Mouse (Mus musculus) ES-E14 (cell line): ENCODE measurements around the gene Cxcr1. TPM values are rescaled to one million over a fixed set of nuclear protein-coding genes. Genes with fewer than 3 reads are reported as not detected.
A peak's percentile ranks its signal among the peaks of the same experiment; 100 is the strongest.

ENCODE experiments used
- DNase-seq: peaks from one replicate; pipeline ENCODE4 v3.0.0-alpha.2; 2013; ENCODE audit warnings: low read depth, low spot score
- H3K27ac ChIP-seq: 2 replicates; pipeline ENCODE4 v1.5.1; 2012; ENCODE audit warnings: low read depth, mild to moderate bottlenecking, low read length, moderate library complexity, mixed read lengths; ENCODE audit not compliant: poor library complexity, insufficient read depth, severe bottlenecking
- H3K36me3 ChIP-seq: 2 replicates; pipeline ENCODE4 v1.6.1; 2012; ENCODE audit warnings: mild to moderate bottlenecking, low read length, moderate library complexity, mixed read lengths; ENCODE audit not compliant: control insufficient read depth, poor library complexity, insufficient read depth, severe bottlenecking
- H3K4me1 ChIP-seq, 2 experiments: fragments of 150-350 bp in 1 of 2; sonication (generic) in 1 of 2; 2 replicates each; pipeline ENCODE4 v1.6.1; 2012; ENCODE audit warnings: low read length in 2 of 2, mild to moderate bottlenecking in 1 of 2, mixed read lengths in 1 of 2; ENCODE audit not compliant: control insufficient read depth in 2 of 2, insufficient read depth in 2 of 2, poor library complexity in 1 of 2
- H3K4me3 ChIP-seq, 2 experiments: fragments of 150-350 bp in 1 of 2; sonication (generic) in 1 of 2; 2 replicates each; pipeline ENCODE4 v1.5.1; 2012; ENCODE audit warnings: low read length in 2 of 2, low read depth in 1 of 2, mild to moderate bottlenecking in 1 of 2, mixed read lengths in 1 of 2; ENCODE audit not compliant: insufficient read depth in 1 of 2, poor library complexity in 1 of 2, severe bottlenecking in 1 of 2
- H3K9ac ChIP-seq: 2 replicates; pipeline ENCODE4 v1.6.1; 2012; ENCODE audit warnings: low read depth, mild to moderate bottlenecking, low read length, mixed read lengths; ENCODE audit not compliant: poor library complexity, insufficient read depth, severe bottlenecking
- H3K9me3 ChIP-seq: fragments of 150-350 bp; sonication (generic); 2 replicates; pipeline ENCODE4 v1.6.1; 2012; ENCODE audit warnings: low read depth, mild to moderate bottlenecking, low read length; ENCODE audit not compliant: control insufficient read depth, insufficient read depth
- CHD2 ChIP-seq: IDR thresholded peaks from 2 replicates; pipeline ENCODE4 v1.6.1; 2014; ENCODE audit warnings: mild to moderate bottlenecking, low read depth, low read length, inconsistent platforms
- HCFC1 ChIP-seq: IDR thresholded peaks from 2 replicates; pipeline ENCODE4 v1.6.1; 2012; ENCODE audit warnings: low read length, inconsistent platforms, borderline replicate concordance; ENCODE audit not compliant: insufficient read depth
- MAFK ChIP-seq: IDR thresholded peaks from 2 replicates; pipeline ENCODE4 v1.6.1; 2014; ENCODE audit warnings: mild to moderate bottlenecking, low read depth, low read length, inconsistent platforms; ENCODE audit not compliant: insufficient read depth
- ZC3H11A ChIP-seq: IDR thresholded peaks from 2 replicates; pipeline ENCODE4 v1.6.1; 2012; ENCODE audit warnings: low read depth, mild to moderate bottlenecking, inconsistent platforms, low read length, borderline replicate concordance
- ZNF384 ChIP-seq: IDR thresholded peaks from 2 replicates; pipeline ENCODE4 v1.6.1; 2012; ENCODE audit warnings: low read depth, low read length, inconsistent platforms
- in situ Hi-C, 2 experiments: fragments of 600-800 bp; cut with MboI; formaldehyde crosslinking; loops; one replicate each; pipeline ENCODE4 v1.15.1; 2025; ENCODE audit warnings: low sequenced_read_pairs in 2 of 2, inconsistent platforms in 1 of 2; ENCODE audit not compliant: unreplicated experiment in 2 of 2
- total RNA-seq: library from RNA; depleted of rRNA; stranded (reverse); fragments of 300-350 nt; gene quantifications from 2 replicates; pipeline ENCODE4 v1.2.3, GENCODE M21; 2012

Gene Cxcr1
- total RNA-seq, 1 experiment, result not detected

DNA sequence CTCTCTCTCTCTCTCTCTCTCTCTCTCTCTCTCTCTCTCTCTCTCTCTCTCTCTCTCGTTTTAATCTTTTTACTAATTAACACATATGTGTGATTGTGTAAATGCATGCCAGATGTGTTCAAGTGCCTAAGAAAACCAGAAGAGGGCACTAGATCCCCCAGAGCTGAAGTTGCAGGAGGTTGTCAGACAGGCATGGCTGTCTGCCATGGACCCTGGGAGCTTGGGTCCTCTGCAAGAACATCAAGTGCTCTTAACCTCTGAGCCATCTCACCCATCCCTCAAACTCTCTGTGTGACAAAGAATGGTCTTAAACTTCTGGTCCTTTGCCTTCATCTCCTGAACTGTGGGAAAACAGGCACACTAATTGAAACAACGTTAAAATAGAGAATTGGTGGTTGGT lies 11.4 kb downstream of the Cxcr1 start:
- Histone ChIP-seq H3K9me3 (no peaks in the 10 kb centered on the region), H3K4me1 (peaks cover 0 to 9% of the 10 kb centered on the region in 2 experiments; a peak in 2 of 4 replicates), H3K36me3 (no peaks in the 10 kb centered on the region), H3K27ac (no peak overlapping the region), H3K4me3 (no peak overlapping the region), H3K9ac (no peak overlapping the region)
- no peak for DNase-seq
- no peak for TF ChIP-seq ZNF384
- no peak for TF ChIP-seq MAFK
- no peak for TF ChIP-seq ZC3H11A
- no peak for TF ChIP-seq CHD2
- TF ChIP-seq HCFC1, result no peak
- in situ Hi-C loops, result no loop called here

DNA sequence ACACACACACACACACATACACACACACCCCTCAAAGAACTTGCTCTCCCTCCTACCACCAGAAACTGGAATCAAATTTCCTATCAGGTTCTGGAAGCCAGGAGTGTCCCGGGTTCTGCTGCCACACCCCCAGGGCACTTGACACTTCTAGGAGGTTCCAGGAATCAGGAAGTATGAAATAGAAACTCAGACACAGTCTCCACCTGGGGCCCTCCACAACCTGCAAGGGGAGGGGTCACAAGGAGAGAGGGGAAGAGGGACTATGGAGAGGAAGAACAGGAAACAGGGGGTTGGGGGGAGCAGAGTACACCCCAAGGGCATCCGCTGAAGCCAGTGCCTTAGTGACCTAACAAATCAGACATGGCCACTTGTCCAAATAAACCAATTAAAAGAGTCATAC lies 13.0 kb downstream of the Cxcr1 start:
- no peak for DNase-seq
- TF ChIP-seq ZNF384, result no peak
- no peak for TF ChIP-seq CHD2
- TF ChIP-seq HCFC1, result no peak
- TF ChIP-seq ZC3H11A, result no peak
- TF ChIP-seq MAFK, result no peak
- Histone ChIP-seq H3K9ac (no peak overlapping the region), H3K9me3 (no peaks in the 10 kb centered on the region), H3K4me1 (peaks cover 0 to 9% of the 10 kb centered on the region in 2 experiments; a peak in 2 of 4 replicates), H3K4me3 (no peak overlapping the region), H3K36me3 (no peaks in the 10 kb centered on the region), H3K27ac (no peak overlapping the region)
- in situ Hi-C loops, result no loop called here

- H3K27ac ChIP-seq, result no peak overlapping the region
- TF ChIP-seq MAFK (no peak), ZNF384 (no peak), HCFC1 (no peak), ZC3H11A (no peak), CHD2 (no peak)
- peak; percentile 19 for DNase-seq
Observed at GRCm38 (mm10) chr1:74179624-74180408, 14.6 kb downstream of the Cxcr1 start.

GRCm38 (mm10) chr1:74178618-74179017 lies 15.8 kb downstream of the Cxcr1 start:
- no peaks in the 10 kb centered on the region for H3K36me3 ChIP-seq
- in situ Hi-C loops, result no loop called here
- no peak for DNase-seq
- no peak overlapping the region for H3K27ac ChIP-seq
- peaks cover 0 to 9% of the 10 kb centered on the region in 2 experiments; a peak in 2 of 4 replicates for H3K4me1 ChIP-seq
- no peaks in the 10 kb centered on the region for H3K9me3 ChIP-seq
- no peak for TF ChIP-seq MAFK
- TF ChIP-seq ZC3H11A, result no peak
- TF ChIP-seq HCFC1, result no peak
- TF ChIP-seq CHD2, result no peak
- TF ChIP-seq ZNF384, result no peak
- H3K9ac ChIP-seq, result no peak overlapping the region
- no peak overlapping the region for H3K4me3 ChIP-seq

More at GRCm38 (mm10) chr1:74179624-74180408, 14.6 kb downstream of the Cxcr1 start:
- H3K4me3 ChIP-seq, result no peak overlapping the region
- peaks cover 0 to 9% of the 10 kb centered on the region in 2 experiments; a peak in 2 of 4 replicates for H3K4me1 ChIP-seq
- in situ Hi-C loops, result no loop called here
- no peaks in the 10 kb centered on the region for H3K36me3 ChIP-seq
- no peak overlapping the region for H3K9ac ChIP-seq
- H3K9me3 ChIP-seq, result no peaks in the 10 kb centered on the region

- Histone ChIP-seq H3K4me1 (peaks cover 0 to 8% of the 10 kb centered on the region in 2 experiments; a peak in 2 of 4 replicates), H3K27ac (no peak overlapping the region), H3K4me3 (no peak overlapping the region), H3K9ac (no peak overlapping the region), H3K36me3 (no peaks in the 10 kb centered on the region), H3K9me3 (no peaks in the 10 kb centered on the region)
- in situ Hi-C loops, result no loop called here
- no peak for TF ChIP-seq ZC3H11A
- DNase-seq, result no peak
Observed at GRCm38 (mm10) chr1:74175731-74176130, 18.7 kb downstream of the Cxcr1 start.
